Mouse (Mus musculus) forebrain, embryonic 15.5 days (tissue): Measurements from ENCODE around the gene Scamp1. TPM values are rescaled to one million over a fixed set of nuclear protein-coding genes. Genes with fewer than 3 reads are reported as not detected.

Experiments used
- ATAC-seq: fragments of 200-750 bp; cut with Nextera tagmentation; replicated peaks from 2 replicates; pipeline ENCODE4 v1.8.0; 2017; ENCODE audit warnings: mild to moderate bottlenecking, moderate TSS enrichment, moderate library complexity
- H3K27ac ChIP-seq: fragments of 300-500 bp; sonication (generic); replicated peaks from 2 replicates; pipeline ENCODE4 v1.5.1; 2015; ENCODE audit warnings: mild to moderate bottlenecking, inconsistent platforms
- H3K27me3 ChIP-seq: fragments of 300-500 bp; sonication (generic); 2 replicates; pipeline ENCODE4 v1.6.1; 2015; ENCODE audit warnings: inconsistent platforms
- H3K36me3 ChIP-seq: fragments of 300-500 bp; sonication (generic); 2 replicates; pipeline ENCODE4 v1.6.1; 2015; ENCODE audit warnings: mild to moderate bottlenecking, inconsistent platforms
- H3K4me1 ChIP-seq: fragments of 300-500 bp; sonication (generic); 2 replicates; pipeline ENCODE4 v1.6.1; 2015; ENCODE audit warnings: inconsistent platforms
- H3K4me2 ChIP-seq: fragments of 300-500 bp; sonication (generic); replicated peaks from 2 replicates; pipeline ENCODE4 v1.6.1; 2015; ENCODE audit warnings: mild to moderate bottlenecking, inconsistent platforms
- H3K4me3 ChIP-seq: fragments of 300-500 bp; sonication (generic); 2 replicates; pipeline ENCODE4 v1.5.1; 2015; ENCODE audit warnings: mild to moderate bottlenecking, inconsistent platforms
- H3K9ac ChIP-seq: fragments of 300-500 bp; sonication (generic); replicated peaks from 2 replicates; pipeline ENCODE4 v1.6.1; 2015; ENCODE audit warnings: mild to moderate bottlenecking, inconsistent platforms
- H3K9me3 ChIP-seq: fragments of 300-500 bp; sonication (generic); 2 replicates; pipeline ENCODE4 v1.6.1; 2016; ENCODE audit warnings: inconsistent platforms
- WGBS: fragments of 180-500 bp; shearing (Covaris S2); methylation state at CpG from one replicate; pipeline ENCODE4 v1.1.7; 2015; ENCODE audit warnings: mixed read lengths; 5-methylcytosine and 5-hydroxymethylcytosine counted together
- polyA plus RNA-seq: library from polyadenylated mRNA; unstranded; fragments of >200 nt; fragmentation: Nextera tagmentation; extraction: Ambion mirVana; gene quantifications from 2 replicates; pipeline ENCODE4 v1.2.1, GENCODE M21; 2015

Gene Scamp1
- polyA plus RNA-seq, 1 experiment from 2014 or later, result 111 TPM

- H3K4me1 ChIP-seq, result peaks cover 23% of the 10 kb centered on the region
- ATAC-seq, result 0 out of 2 replicates have a peak, but pooled peaks have one; percentile 9
- H3K4me3 ChIP-seq, result no peak overlapping the region
- 81% methylated on average over 15 of the region's 15 CpGs for WGBS
- H3K4me2 ChIP-seq, result no peak overlapping the region
- no peak overlapping the region for H3K9ac ChIP-seq
- H3K27ac ChIP-seq, result no peak overlapping the region
- H3K9me3 ChIP-seq, result no peaks in the 10 kb centered on the region
- no peaks in the 10 kb centered on the region for H3K36me3 ChIP-seq
- no peaks in the 10 kb centered on the region for H3K27me3 ChIP-seq
Measured at GRCm38 (mm10) chr13:94172533-94173310, 112.9 kb downstream of the Scamp1 start.

GRCm38 (mm10) chr13:94171612-94172011, 114.0 kb downstream of the Scamp1 start:
- H3K36me3 ChIP-seq, result no peaks in the 10 kb centered on the region
- no peak overlapping the region for H3K4me2 ChIP-seq
- H3K9ac ChIP-seq, result no peak overlapping the region
- H3K4me3 ChIP-seq, result no peak overlapping the region
- no peaks in the 10 kb centered on the region for H3K27me3 ChIP-seq
- H3K27ac ChIP-seq, result no peak overlapping the region
- H3K9me3 ChIP-seq, result no peaks in the 10 kb centered on the region
- peaks cover 23% of the 10 kb centered on the region for H3K4me1 ChIP-seq
- WGBS, result 45% methylated on average over 5 of the region's 5 CpGs
- no peak for ATAC-seq

- Histone ChIP-seq H3K27ac (no peak overlapping the region), H3K4me1 (peaks cover 15% of the 10 kb centered on the region), H3K9ac (no peak overlapping the region), H3K27me3 (no peaks in the 10 kb centered on the region), H3K36me3 (no peaks in the 10 kb centered on the region), H3K9me3 (no peaks in the 10 kb centered on the region), H3K4me2 (no peak overlapping the region), H3K4me3 (no peak overlapping the region)
- 47% methylated on average over 6 of the region's 6 CpGs for WGBS
- no peak for ATAC-seq
Measured at GRCm38 (mm10) chr13:94169325-94169916, 116.2 kb downstream of the Scamp1 start.

- no peak overlapping the region for H3K27ac ChIP-seq
- 88% methylated on average over 5 of the region's 5 CpGs for WGBS
- H3K4me2 ChIP-seq, result no peak overlapping the region
- no peaks in the 10 kb centered on the region for H3K27me3 ChIP-seq
- H3K36me3 ChIP-seq, result no peaks in the 10 kb centered on the region
- no peak overlapping the region for H3K4me3 ChIP-seq
- H3K9ac ChIP-seq, result no peak overlapping the region
- no peaks in the 10 kb centered on the region for H3K9me3 ChIP-seq
- ATAC-seq, result no peak
- H3K4me1 ChIP-seq, result 0 out of 2 replicates have a peak, but pooled peaks cover 5% of the 10 kb centered on the region
Measured at GRCm38 (mm10) chr13:94168319-94168718, 117.3 kb downstream of the Scamp1 start.

- Histone ChIP-seq H3K4me2 (no peak overlapping the region), H3K4me3 (no peak overlapping the region), H3K36me3 (no peaks in the 10 kb centered on the region), H3K27me3 (no peaks in the 10 kb centered on the region), H3K9me3 (no peaks in the 10 kb centered on the region), H3K27ac (no peak overlapping the region), H3K4me1 (no peaks in the 10 kb centered on the region), H3K9ac (no peak overlapping the region)
- 82% methylated on average over 6 of the region's 6 CpGs for WGBS
- ATAC-seq, result no peak
Measured at GRCm38 (mm10) chr13:94164501-94164900, 121.2 kb downstream of the Scamp1 start.

GRCm38 (mm10) chr13:94159478-94160220, 126.0 kb downstream of the Scamp1 start:
- ATAC-seq, result no peak
- no peaks in the 10 kb centered on the region for H3K27me3 ChIP-seq
- no peak overlapping the region for H3K4me2 ChIP-seq
- H3K9ac ChIP-seq, result no peak overlapping the region
- no peaks in the 10 kb centered on the region for H3K36me3 ChIP-seq
- H3K27ac ChIP-seq, result no peak overlapping the region
- 90% methylated on average over 7 of the region's 7 CpGs for WGBS
- H3K9me3 ChIP-seq, result no peaks in the 10 kb centered on the region
- no peaks in the 10 kb centered on the region for H3K4me1 ChIP-seq
- H3K4me3 ChIP-seq, result no peak overlapping the region

- 53% methylated on average over 6 of the region's 6 CpGs for WGBS
- Histone ChIP-seq H3K4me3 (no peak overlapping the region), H3K9ac (no peak overlapping the region), H3K27ac (no peak overlapping the region; the same call in 1 of the 2 replicates), H3K36me3 (no peaks in the 10 kb centered on the region), H3K27me3 (no peaks in the 10 kb centered on the region), H3K4me1 (no peaks in the 10 kb centered on the region), H3K4me2 (no peak overlapping the region), H3K9me3 (no peaks in the 10 kb centered on the region)
- ATAC-seq, result no peak
Measured at GRCm38 (mm10) chr13:94158864-94159477, 126.7 kb downstream of the Scamp1 start.

- Histone ChIP-seq H3K4me1 (no peaks in the 10 kb centered on the region), H3K27ac (no peak overlapping the region), H3K9ac (no peak overlapping the region), H3K9me3 (no peaks in the 10 kb centered on the region), H3K27me3 (no peaks in the 10 kb centered on the region), H3K4me2 (no peak overlapping the region), H3K4me3 (no peak overlapping the region), H3K36me3 (no peaks in the 10 kb centered on the region)
- 45% methylated on average over 9 of the region's 9 CpGs for WGBS
- no peak for ATAC-seq
Measured at GRCm38 (mm10) chr13:94155657-94156429, 129.8 kb downstream of the Scamp1 start.

- H3K4me1 ChIP-seq, result no peaks in the 10 kb centered on the region
- no peaks in the 10 kb centered on the region for H3K36me3 ChIP-seq
- H3K27me3 ChIP-seq, result no peaks in the 10 kb centered on the region
- H3K9ac ChIP-seq, result no peak overlapping the region
- no peaks in the 10 kb centered on the region for H3K9me3 ChIP-seq
- no peak overlapping the region for H3K4me2 ChIP-seq
- no peak overlapping the region for H3K27ac ChIP-seq
- WGBS, result 87% methylated on average over 15 of the region's 15 CpGs
- no peak for ATAC-seq
- H3K4me3 ChIP-seq, result no peak overlapping the region
Measured at GRCm38 (mm10) chr13:94154512-94155296, 131.0 kb downstream of the Scamp1 start.

- Histone ChIP-seq H3K27me3 (no peaks in the 10 kb centered on the region), H3K4me2 (no peak overlapping the region), H3K9ac (no peak overlapping the region), H3K4me1 (no peaks in the 10 kb centered on the region), H3K36me3 (no peaks in the 10 kb centered on the region), H3K4me3 (no peak overlapping the region), H3K9me3 (no peaks in the 10 kb centered on the region), H3K27ac (no peak overlapping the region)
- WGBS, result 86% methylated on average over 6 of the region's 6 CpGs
- ATAC-seq, result no peak
Measured at GRCm38 (mm10) chr13:94153658-94154057, 132.0 kb downstream of the Scamp1 start.

- no peak for ATAC-seq
- H3K9me3 ChIP-seq, result no peaks in the 10 kb centered on the region
- H3K4me2 ChIP-seq, result no peak overlapping the region
- H3K27ac ChIP-seq, result no peak overlapping the region
- H3K27me3 ChIP-seq, result no peaks in the 10 kb centered on the region
- H3K4me1 ChIP-seq, result no peaks in the 10 kb centered on the region
- no peak overlapping the region for H3K4me3 ChIP-seq
- no peak overlapping the region for H3K9ac ChIP-seq
- 94% methylated on average over 10 of the region's 10 CpGs for WGBS
- H3K36me3 ChIP-seq, result no peaks in the 10 kb centered on the region
Measured at GRCm38 (mm10) chr13:94152836-94153235, 132.8 kb downstream of the Scamp1 start.
